Mouse (Mus musculus) right cerebral cortex, adult 18-20 months (tissue): ENCODE measurements at regions not wholly inside any gene's neighbourhood (a gene's known extent, or its start where the extent isn't known, plus 50 kb on each side); places are given as distances from the start of the nearest gene placed in this dataset.
A peak's percentile ranks its signal among the peaks of the same experiment; 100 is the strongest.

Source experiments
- DNase-seq: peaks from one replicate; pipeline ENCODE4 v3.0.0; 2022; ENCODE audit warnings: mixed read lengths

DNA sequence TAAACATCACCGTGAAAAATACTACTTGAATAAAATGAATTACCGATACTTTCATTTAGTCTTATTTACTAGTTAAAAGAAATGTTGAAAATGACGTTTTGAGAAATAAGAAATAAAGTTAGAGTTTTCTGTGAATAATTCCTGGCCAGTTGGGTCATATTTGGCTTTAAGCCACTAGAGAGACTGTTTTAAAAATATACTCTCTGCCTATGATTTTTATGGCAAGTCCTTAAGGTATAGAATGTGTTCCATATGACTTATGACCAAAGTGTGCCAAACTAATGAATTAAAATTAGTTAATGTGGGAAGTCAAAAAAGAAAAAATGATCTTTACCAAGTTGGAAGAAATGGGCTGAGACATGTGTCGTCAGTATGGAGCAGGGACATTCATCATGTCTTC is 354.2 kb upstream of the Col3a1 start:
- DNase-seq, result no peak

DNA sequence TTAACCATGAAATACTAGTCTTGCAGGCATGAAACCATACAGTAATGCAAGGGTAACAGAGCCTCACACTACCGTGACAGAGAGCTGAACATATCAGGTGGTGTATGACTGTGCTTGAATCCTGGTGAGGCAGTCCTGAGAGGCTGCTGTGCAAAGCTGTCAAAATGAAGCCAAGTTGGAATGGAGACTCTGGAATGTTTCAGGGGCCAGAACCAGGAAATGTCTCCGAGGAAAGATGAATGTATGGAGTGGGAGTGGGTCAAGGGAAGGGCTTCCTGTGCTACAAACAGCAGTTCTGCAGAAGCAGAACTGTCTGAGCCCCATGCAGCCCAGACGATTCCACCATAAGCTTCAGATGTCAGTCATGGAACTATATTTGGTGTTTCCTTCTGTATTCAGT is 324.2 kb upstream of the Col3a1 start:
- DNase-seq, result no peak

DNA sequence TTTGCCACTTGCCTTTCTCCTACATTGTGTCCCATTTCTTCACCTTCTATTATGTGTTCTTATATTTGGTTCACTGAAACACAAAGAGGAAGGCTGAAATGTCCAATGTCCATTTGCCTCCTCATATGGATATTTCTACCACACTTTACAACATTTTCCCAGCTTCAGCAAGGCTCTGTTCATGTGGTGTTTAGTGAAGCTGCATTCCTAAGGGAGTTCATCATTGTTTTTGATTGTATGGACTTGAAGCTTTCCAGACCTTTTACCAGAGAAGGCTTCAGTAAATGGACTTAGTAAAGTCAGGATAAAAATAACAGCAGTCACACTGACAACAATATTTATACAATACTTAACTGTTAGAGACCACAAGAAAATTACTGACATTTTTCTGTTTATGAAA is 290.8 kb upstream of the Col3a1 start:
- DNase-seq, result no peak

DNA sequence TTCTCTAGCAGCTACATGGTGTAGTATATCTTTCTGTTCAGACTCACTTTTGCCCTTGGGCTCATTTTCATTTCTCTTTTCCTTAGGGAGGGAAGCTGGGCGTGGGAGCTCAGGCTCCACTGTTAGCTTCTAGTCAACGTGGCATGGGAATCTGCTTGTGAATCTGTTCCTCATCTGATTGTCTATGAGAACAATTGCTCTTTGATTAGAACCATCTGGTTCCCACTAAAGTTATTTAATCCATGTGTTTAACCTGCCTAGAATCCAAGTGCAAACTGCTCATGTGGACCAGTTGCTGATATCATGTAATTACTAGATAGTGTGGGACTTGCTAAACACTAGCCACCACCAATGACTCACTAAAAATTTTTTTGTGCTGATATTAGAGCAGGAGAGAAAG is 290.1 kb upstream of the Col3a1 start:
- no peak for DNase-seq

DNA sequence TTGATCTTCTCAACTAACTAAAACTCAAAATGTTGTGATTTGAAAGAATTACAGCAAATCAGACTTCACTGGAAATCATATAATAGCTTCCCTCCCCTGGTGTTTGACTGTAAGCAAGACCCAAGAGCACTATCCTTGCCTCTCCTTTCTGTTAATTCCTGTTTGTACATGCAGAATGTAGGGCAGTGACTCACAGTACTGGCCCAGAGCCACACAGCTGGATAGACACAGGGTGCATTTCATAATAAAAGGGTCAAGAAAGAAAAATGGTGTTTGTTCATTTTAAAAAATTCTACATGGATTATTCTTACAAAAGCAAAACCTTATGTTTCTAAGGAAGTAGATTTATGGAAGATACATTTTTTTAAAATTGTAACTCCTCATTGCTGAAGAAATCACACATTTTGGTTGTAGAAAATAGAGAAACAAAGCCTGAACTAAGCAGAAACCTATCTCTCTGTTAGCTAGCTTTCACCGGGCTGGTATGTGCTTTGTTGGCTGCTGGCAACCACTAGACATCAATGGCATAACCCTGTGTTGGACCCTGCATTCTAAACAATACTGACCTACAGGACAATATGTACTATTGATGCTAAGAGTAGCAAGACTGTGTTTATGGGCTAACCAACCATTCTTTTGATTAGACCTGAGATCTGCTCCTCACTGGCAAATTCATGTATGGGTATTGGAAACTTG is 289.0 kb upstream of the Col3a1 start:
- DNase-seq, result no peak

DNA sequence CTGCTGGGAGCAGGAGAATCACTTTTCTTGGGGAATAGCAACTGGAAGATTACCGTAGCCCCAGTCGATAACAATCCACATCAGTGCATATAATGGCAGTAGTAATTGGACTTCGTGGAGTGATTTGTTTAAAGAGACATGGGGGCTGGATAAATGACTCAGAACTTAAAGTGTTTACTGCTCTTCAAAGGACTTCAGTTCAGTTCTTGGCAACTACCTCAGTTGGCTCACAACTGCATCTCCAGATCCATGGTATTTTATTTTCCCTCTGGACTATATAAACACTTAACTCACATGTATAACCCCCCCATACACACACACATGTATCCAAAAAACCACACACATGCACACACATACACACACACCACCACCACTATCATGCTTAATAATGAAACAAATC is 288.0 kb upstream of the Col3a1 start:
- no peak for DNase-seq

DNA sequence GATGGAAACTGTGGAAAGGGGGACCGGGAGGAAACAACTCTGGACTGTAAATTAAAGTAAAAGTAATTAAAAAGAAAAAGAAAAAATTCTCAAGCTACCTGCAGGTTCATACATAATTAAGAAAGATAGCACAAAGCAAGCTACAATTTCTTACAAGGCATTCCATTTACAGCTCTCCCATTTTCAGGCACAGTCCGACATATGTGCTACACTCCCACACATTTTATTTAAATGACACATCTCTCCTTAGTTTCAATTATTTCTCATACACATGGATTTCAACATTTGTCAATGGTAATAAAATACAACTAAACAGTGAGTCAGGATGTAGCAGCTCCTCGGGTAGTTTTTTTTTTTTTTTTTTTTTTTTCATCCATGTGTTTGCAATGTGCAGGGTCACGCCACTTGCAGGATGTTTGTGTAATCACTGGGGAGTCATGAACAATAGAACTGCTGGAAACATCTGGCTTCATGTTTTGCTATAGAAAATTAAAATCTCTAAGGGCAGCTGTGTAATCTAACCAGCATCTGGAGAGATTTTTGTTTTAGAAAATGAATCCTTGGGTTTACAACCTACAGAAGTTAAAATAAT is 279.8 kb upstream of the Col3a1 start:
- peak; percentile 8 for DNase-seq

DNA sequence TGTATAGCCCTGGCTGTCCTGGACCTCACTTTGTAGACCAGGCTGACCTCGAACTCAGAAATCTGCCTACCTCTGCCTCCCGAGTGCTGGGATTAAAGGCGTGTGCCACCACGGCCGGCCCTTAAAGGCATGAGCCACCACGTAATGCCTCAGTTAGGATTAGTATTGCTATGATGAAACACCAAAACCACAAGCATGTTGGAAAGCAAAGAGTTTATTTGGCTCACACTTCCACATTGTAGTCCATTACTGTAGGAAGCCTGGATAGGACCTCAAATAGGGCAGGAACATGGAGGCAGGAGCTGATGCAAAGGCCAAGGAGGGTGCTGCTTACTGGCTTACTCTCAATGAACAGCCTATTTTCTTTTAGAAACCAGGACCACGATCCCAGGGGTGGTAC is 278.0 kb upstream of the Col3a1 start:
- DNase-seq, result no peak

DNA sequence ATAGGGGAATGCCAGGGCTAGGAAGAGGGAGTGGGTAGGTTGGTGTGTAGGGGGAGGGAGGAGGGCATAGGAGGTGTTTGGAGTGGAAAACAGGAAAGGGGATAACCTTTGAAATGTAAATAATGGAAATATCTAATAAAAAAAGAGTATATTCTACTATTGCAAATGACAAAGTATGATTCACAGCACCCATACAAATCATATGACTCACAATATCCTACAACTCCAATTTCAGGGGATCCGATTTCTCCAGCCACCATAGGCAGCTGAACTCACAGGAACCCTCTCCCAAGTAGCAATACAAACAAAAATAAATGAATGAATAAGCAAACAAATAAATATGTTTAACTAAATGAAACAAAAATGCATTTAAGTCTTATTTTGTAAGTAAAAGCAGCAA is 270.0 kb upstream of the Col3a1 start:
- DNase-seq, result no peak

DNA sequence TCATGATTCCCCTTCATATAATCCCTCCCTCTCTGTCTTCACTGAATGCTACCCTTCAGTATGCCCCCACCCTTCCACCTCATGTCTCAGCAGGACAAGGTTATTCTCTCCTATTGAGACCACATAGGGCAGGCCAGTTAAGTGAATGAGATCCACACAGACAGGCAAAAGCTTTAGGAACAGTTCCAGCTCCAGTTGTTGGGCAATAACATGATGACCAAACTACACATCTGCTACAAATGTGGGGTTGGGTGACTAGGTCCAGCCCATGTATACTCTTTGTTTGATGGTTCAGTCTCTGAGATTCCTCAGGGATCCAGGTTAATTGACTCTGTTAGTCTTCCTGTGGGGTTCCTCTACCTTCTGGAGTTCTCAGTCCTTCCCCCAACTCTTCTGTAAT is 269.5 kb upstream of the Col3a1 start:
- DNase-seq, result no peak

DNA sequence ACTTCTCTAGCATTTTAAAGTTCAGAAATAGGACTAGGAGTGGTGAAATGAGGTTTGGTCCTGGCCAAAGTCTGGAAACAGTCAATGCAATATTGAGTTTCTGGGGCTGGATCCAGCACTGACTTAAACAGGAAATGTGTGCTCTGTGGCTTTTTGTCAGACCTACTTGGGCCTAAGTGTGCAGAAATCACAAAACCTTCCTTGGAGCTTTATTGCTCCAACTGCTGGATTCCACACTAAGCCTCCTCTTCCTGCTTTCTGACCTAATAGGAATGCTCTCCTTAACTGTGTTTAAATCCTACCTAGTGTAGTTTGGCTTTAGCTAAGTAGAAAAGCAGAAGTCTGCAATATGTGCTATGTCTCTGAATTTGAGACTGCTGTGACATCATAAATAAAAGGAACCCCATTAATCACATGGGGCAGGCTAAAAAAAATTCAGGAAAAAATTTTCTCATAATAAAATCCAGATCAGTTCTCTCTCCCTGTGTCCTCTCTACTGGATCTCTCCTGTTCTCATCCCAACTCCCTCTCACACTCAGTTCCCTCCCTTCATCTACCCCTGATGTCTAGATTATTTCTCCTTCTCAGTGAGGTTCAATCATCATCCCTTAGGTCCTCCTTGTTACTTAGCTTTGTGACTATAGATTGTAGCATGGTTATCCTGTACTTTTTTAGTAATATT is 268.0 kb upstream of the Col3a1 start:
- DNase-seq, result no peak

DNA sequence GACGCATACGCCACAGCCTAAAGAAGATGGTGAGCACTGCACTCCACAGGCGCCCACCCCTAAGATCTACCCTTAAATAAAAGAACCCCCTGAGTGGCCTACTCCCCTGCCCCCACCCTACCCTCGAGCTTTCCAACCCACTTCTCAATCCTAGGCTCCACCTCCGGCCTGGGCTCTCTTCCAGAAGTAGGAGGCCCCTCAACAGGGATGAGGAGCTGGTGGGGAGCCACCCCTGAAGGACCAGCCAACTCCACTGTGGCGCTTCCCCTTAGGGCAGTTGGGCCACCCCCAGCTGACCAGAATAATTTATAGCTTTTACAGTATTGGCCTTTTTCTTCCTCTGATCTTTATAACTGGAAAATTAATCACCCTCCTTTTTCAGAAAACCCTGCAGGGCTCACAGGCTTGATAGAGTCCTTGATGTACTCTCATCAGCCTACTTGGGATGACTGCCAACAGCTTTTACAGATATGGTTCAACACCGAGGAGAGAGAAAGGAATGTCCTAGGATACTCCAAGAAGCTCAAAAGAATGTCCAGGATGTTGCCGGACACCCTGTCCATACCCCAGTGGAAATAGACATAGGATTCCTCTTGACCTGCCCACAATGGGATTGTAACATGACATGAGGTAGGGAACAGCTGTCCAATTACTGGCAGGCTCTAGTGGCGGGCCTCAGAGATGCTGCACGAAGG is 220.3 kb upstream of the Col3a1 start:
- no peak for DNase-seq

DNA sequence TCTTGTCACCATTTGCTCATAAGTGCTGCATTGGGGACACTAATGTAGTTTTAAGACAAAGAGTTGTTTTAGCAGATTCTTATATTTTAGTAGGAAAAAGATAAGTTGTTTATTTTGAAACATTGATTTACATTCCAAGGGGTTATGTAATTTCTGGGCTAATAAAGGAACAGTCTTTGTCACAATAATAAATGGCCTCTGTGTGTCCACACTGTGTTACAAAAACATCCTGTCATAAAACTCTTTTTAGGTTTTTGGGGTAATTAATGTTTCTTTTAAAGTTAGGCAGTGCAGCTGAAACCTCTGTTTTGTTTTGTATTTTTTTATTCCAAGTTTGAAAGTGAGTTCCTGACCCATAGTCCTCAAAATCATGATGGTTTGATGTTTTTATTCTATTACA is 210.4 kb upstream of the Col3a1 start:
- DNase-seq, result no peak

DNA sequence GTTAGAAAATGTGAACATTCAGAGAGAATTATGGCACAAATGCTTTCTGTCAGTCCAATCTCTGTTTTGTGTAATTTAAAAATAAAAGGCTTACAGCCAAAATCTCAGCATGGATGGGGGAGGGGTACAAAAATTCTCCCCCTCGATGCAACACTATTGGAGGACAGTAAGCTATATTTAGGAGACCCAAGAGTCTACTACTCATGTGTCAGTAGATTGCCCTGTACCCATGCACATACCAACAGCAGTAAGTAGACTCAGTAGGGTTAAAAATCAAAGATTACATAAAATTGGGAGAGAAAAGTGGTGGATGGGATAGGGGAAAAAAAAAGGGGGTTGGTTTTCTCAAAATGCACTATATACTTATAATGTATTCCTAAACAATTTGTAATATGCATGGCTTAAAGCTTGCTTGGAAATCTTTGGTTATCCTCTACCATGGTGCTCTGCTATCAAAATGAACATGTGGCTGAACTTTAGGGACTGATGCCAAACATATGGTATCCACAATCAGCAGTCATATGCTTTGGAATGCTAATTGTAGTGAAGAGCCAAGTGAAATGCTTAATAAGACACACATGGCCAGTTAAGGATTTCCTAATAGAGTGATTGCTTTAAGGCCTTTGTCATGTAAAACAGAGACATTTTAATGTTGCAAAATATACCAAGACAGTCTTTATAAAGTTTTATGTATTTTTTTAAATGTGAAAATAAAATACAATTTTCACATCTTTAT is 194.8 kb upstream of the Col3a1 start:
- no peak for DNase-seq

DNA sequence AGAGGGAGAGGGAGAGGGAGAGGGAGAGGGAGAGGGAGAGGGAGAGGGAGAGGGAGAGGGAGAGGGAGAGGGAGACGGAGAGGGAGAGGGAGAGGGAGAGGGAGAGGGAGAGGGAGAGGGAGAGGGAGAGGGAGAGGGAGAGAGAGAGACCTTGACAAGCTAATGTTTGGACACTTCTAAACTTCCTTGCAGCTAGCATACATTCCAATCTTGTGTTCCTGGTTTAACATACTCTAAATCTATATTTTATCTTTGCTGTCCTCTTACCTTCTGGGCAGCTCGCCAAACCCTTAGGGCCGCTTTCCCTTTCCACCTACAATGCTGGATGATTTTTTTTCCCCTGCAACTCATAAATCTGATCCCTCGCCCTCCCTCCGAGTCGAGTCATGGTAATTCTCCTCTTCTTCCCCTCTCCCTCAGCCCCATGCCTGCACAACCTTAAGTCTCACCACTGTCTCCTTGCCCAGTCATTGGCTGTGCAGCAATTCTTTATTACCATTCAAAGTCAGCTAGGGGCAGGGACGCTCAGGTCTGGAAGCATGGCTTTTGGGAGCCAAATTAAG is 176.1 kb upstream of the Col3a1 start:
- DNase-seq, result no peak

DNA sequence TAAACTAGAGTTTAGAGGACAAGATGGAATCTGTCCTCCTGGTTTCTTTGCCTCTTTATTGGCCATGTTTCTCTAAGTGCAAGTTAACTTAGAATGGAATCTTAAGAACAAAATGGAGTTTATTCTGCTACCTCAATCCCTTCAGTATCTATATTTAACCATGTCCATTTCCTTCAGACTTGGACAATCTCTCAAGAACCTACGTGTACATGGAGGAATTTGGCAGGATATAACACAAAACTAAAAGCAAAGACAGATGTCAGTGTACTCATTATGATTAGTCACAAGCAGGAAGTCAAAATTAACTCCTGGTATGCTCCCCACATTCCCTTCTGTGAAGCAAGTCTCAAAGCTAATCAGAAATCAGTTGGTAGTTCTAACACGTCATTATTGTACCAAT is 164.3 kb upstream of the Col3a1 start:
- no peak for DNase-seq

DNA sequence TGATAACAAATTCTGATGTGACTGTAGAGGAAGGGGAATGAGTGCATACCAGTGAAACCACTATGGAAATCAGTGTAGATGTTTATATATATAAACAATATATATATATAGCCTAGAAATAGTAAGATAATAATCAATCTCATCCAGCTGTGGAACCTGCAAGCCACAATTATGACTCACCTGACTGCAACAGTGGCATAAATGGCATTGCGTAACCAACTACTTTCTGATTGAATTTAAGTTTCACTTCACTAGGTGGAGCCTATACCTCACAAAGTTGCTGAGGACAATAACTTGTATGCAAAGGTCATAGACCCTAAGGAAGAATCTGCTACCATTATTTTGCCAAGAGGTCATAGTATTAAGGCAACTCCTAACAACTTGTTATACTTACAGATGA is 129.7 kb upstream of the Col3a1 start:
- DNase-seq, result no peak

DNA sequence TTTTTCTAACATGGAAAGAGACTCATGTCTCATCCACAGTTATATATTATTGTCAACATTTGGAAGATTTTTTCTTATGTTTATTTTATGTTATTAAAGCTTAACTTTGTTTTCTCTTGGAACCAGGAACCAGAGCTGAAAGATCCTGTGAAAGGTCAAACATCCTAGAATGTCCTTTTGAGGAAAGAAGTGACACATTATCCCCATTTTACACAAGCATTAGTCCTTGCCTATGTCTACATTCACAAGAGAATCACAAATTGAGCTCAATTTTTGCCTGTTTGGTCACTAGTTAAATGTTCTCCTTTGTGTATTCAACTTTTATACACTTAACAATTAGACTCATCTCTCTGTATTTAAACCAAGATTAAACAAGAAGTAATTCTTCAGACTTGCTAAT is 126.0 kb upstream of the Col3a1 start:
- DNase-seq, result no peak

DNA sequence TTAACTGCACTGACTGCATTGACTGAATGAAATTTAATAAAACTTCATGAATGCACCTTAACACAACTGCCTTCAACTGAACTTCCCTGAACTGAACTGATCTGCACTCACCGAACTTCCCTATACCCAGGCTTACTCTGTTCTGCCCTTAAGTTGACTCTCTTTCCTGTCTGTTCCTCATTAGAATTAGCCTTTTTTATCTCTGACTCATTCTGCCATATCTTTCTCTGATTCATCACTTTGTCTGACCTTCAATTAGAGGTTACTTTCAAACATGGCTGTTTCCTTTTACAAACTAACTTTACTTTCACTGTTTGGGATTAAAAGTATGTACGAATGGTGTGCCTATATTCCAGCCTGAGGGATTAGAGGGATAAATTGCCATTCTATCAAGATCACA is 103.4 kb upstream of the Col3a1 start:
- no peak for DNase-seq

DNA sequence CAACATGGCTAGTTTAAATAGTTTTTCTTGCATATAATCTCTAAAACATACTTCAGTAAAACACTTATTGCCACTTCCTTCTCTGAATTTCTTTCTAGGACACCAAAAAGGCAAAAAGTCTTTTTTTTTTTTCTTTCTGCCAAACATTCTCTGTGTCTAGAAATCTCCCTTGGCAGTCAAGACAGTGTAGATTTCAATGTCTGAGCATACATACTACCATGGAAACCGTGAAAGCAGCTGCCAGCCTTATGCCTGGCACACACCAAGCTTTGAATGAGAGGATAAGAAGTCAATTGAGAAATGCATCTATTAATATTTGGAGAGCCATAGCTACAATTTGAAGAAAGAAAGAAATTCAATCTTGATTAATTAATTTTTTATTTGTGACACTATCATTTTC is 95.1 kb upstream of the Col3a1 start:
- peak; percentile 0 for DNase-seq
